Mouse (Mus musculus) liver, embryonic 16.5 days (tissue): ENCODE measurements around the gene Eps8l1. TPM values are rescaled to one million over a fixed set of nuclear protein-coding genes. Genes with fewer than 3 reads are reported as not detected.
"Not testable (repeated sequence)": the region's sequence is repeated elsewhere in the genome, so short reads cannot be mapped to it uniquely, and the experiment has no call there.

Experiments
- ATAC-seq: fragments of 200-750 bp; cut with Nextera tagmentation; 2 replicates; pipeline ENCODE4 v1.8.0; 2017; ENCODE audit warnings: low read depth, mild to moderate bottlenecking, moderate number of reproducible peaks, moderate library complexity
- H3K27ac ChIP-seq: fragments of 300-500 bp; sonication (generic); 2 replicates; pipeline ENCODE4 v1.5.1; 2014; ENCODE audit warnings: mild to moderate bottlenecking, low read length
- H3K27me3 ChIP-seq: fragments of 300-500 bp; sonication (generic); 2 replicates; pipeline ENCODE4 v1.6.1; 2014; ENCODE audit warnings: low read depth, low read length, mixed read lengths; ENCODE audit not compliant: control insufficient read depth, insufficient read depth
- H3K36me3 ChIP-seq: fragments of 300-500 bp; sonication (generic); 2 replicates; pipeline ENCODE4 v1.6.1; 2014; ENCODE audit warnings: mild to moderate bottlenecking; ENCODE audit not compliant: control insufficient read depth, insufficient read depth
- H3K4me1 ChIP-seq: fragments of 300-500 bp; sonication (generic); 2 replicates; pipeline ENCODE4 v1.6.1; 2014; ENCODE audit warnings: low read depth, low read length, mixed read lengths; ENCODE audit not compliant: control insufficient read depth
- H3K4me2 ChIP-seq: fragments of 300-500 bp; sonication (generic); 2 replicates; pipeline ENCODE4 v1.6.1; 2014; ENCODE audit warnings: low read depth, low read length, mixed read lengths
- H3K4me3 ChIP-seq: fragments of 300-500 bp; sonication (generic); 2 replicates; pipeline ENCODE4 v1.5.1; 2014; ENCODE audit warnings: low read depth, mild to moderate bottlenecking, low read length
- H3K9ac ChIP-seq: fragments of 300-500 bp; sonication (generic); 2 replicates; pipeline ENCODE4 v1.6.1; 2014; ENCODE audit warnings: low read depth, low read length
- H3K9me3 ChIP-seq: fragments of 300-500 bp; sonication (generic); replicated peaks from 2 replicates; pipeline ENCODE4 v1.6.1; 2016; ENCODE audit warnings: low read length; ENCODE audit not compliant: control insufficient read depth
- WGBS: fragments of 180-500 bp; shearing (Covaris S2); extraction: QIAGEN DNeasy Blood & Tissue Kit; methylation state at CpG from one replicate; pipeline ENCODE4 v1.1.7; 2014; ENCODE audit not compliant: insufficient replicate concordance; 5-methylcytosine and 5-hydroxymethylcytosine counted together
- microRNA-seq: library from miRNA; unstranded; fragments of <30 nt; microRNA quantifications from one replicate; pipeline ENCODE4, GENCODE M21; 2016
- polyA plus RNA-seq: library from polyadenylated mRNA; unstranded; fragments of >200 nt; fragmentation: Nextera tagmentation; extraction: Ambion mirVana; gene quantifications from 2 replicates; pipeline ENCODE4 v1.2.1, GENCODE M21; 2015

Gene Eps8l1
- polyA plus RNA-seq, 1 experiment from 2014 or later: 1.1 TPM

- no peak overlapping the region for H3K9ac ChIP-seq
- no peak overlapping the region for H3K4me3 ChIP-seq
- no peaks in the 10 kb centered on the region for H3K36me3 ChIP-seq
- no peaks in the 10 kb centered on the region for H3K9me3 ChIP-seq
- no peaks in the 10 kb centered on the region; the same call in none of the 2 replicates for H3K4me1 ChIP-seq
- WGBS: 74% methylated on average over 33 of the region's 33 CpGs
- H3K4me2 ChIP-seq: no peak overlapping the region
- ATAC-seq: no peak
- H3K27ac ChIP-seq: no peak overlapping the region
- peaks cover 10% of the 10 kb centered on the region for H3K27me3 ChIP-seq
Measured at GRCm38 (mm10) chr7:4523205-4524130, 63.0 kb downstream of the Eps8l1 start.

GRCm38 (mm10) chr7:4524212-4524922 is 63.9 kb downstream of the Eps8l1 start, which contains the start of gene Tnni3:
TSS of gene Tnni3 (minus strand) at chr7:4524229.
- WGBS: 52% methylated on average over 15 of the region's 15 CpGs
- H3K9ac ChIP-seq, H3K4me3 ChIP-seq, H3K4me1 ChIP-seq, H3K27ac ChIP-seq, H3K36me3 ChIP-seq, H3K9me3 ChIP-seq, H3K4me2 ChIP-seq, H3K27me3 ChIP-seq: not testable (repeated sequence)
- 0 out of 2 replicates have a peak, but pooled peaks have one; percentile 28 for ATAC-seq

DNA sequence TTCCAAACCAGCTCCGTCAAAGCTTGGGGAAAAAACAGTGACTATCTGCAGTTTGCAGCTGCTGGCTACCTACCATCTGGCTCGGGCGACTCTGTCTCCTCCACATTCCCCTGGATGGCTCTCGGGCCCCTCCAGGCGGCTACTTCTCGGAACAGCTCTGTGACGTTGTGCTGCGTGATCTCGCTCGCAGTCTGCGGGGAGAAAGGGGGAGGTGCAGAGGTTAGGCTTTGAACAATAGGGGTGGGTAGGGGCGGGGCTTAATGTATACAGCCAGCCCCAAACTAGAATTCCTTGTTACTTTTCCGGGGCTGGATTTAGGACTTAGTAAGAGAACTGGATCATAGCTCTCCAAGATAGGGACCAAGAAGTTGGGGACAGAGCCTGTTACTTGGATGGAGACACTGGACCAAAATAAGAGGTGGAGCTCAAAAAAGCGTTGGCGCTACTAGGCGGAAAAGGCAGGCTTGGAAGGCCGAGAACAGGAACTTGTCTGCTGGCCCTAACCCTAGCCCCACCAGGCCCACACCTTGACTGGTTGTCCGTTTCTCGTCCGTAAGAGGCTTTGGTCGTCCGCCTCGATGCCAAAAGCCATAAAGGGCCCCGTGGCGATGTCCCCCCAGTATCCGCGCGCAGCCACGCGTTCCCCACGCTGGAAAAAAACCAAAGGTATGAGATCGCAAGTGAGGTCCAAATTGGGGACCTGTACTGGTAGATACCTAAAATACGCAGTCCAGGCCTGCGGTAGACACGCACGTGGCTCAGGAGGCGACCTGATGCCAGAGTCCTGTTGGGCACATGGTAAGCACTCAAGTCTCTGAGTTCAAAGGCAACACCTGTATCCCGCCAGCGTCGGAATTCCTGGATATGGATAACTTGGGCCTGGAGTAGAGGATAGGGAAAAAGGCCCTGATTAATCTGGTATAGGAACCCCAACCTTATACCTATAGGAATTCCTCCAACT is 66.1 kb downstream of the Eps8l1 start:
- Histone ChIP-seq H3K9me3 (no peaks in the 10 kb centered on the region), H3K4me1 (no peaks in the 10 kb centered on the region; the same call in none of the 2 replicates), H3K27me3 (peaks cover 3% of the 10 kb centered on the region), H3K4me2 (peak overlapping the region; percentile 45), H3K27ac (no peak overlapping the region), H3K36me3 (no peaks in the 10 kb centered on the region), H3K4me3 (peak overlapping the region; percentile 38), H3K9ac (peak overlapping the region; percentile 10; the same call in 1 of the 2 replicates)
- peak; percentile 84 for ATAC-seq
- WGBS: 21% methylated on average over 40 of the region's 40 CpGs

GRCm38 (mm10) chr7:4527302-4527689 is 66.8 kb downstream of the Eps8l1 start:
- H3K9me3 ChIP-seq: no peaks in the 10 kb centered on the region
- H3K9ac ChIP-seq: no peak overlapping the region
- peaks cover 7% of the 10 kb centered on the region for H3K27me3 ChIP-seq
- H3K4me2 ChIP-seq: peak overlapping the region; percentile 45
- H3K27ac ChIP-seq: no peak overlapping the region
- no peak for ATAC-seq
- 61% methylated on average over 18 of the region's 18 CpGs for WGBS
- H3K36me3 ChIP-seq: no peaks in the 10 kb centered on the region
- no peaks in the 10 kb centered on the region; the same call in none of the 2 replicates for H3K4me1 ChIP-seq
- H3K4me3 ChIP-seq: no peak overlapping the region

Small RNA genes lying within 50 kb of the gene (microRNA-seq; reads per million reads assigned to microRNA genes)
- gene Gm24605: not detected

Other genes starting within 250 kb of the Eps8l1 start
- 0.92 TPM in 2 replicates for gene Lilra5, start 222.9 kb upstream of the Eps8l1 start, polyA plus RNA-seq
- gene Ncr1, start 123.0 kb upstream of the Eps8l1 start, polyA plus RNA-seq: 0.09 and 0.18 TPM in 2 replicates
- 3.2 and 3.3 TPM in 2 replicates for gene Gp6, start 62.9 kb upstream of the Eps8l1 start, polyA plus RNA-seq
- gene Rdh13, start 15.0 kb upstream of the Eps8l1 start, polyA plus RNA-seq: 4.2 and 4.3 TPM in 2 replicates
- 6.9 and 8.0 TPM in 2 replicates for gene Ppp1r12c, start 41.0 kb downstream of the Eps8l1 start, polyA plus RNA-seq
- gene Tnnt1, start 55.7 kb downstream of the Eps8l1 start, polyA plus RNA-seq: 9.3 and 15.2 TPM in 2 replicates
- 0.32 and 0.40 TPM in 2 replicates for gene Tnni3, start 63.6 kb downstream of the Eps8l1 start, polyA plus RNA-seq
- gene Dnaaf3, start 71.8 kb downstream of the Eps8l1 start, polyA plus RNA-seq: 0.16 and 0.19 TPM in 2 replicates
- 0.48 and 0.52 TPM in 2 replicates for gene Syt5, start 86.9 kb downstream of the Eps8l1 start, polyA plus RNA-seq
- 0.02 TPM in 1 of 2 replicates, not detected in the other for gene Ptprh, start 143.4 kb downstream of the Eps8l1 start, polyA plus RNA-seq
- 38.2 and 39.0 TPM in 2 replicates for gene Tmem86b, start 170.7 kb downstream of the Eps8l1 start, polyA plus RNA-seq
- 2.4 and 3.4 TPM in 2 replicates for gene Ppp6r1, start 198.3 kb downstream of the Eps8l1 start, polyA plus RNA-seq
- gene Hspbp1, start 224.4 kb downstream of the Eps8l1 start, polyA plus RNA-seq: 46.8 and 49.1 TPM in 2 replicates
- 0.14 TPM in 1 of 2 replicates, not detected in the other for gene Brsk1, start 229.9 kb downstream of the Eps8l1 start, polyA plus RNA-seq